Mouse (Mus musculus) heart, embryonic 13.5 days (tissue): ENCODE results near the gene Gm44805. TPM values are rescaled to one million over a fixed set of nuclear protein-coding genes. Genes with fewer than 3 reads are reported as not detected.

ENCODE experiments used
- ATAC-seq: fragments of 200-750 bp; cut with Nextera tagmentation; 2 replicates; pipeline ENCODE4 v1.8.0; 2017; ENCODE audit warnings: moderate TSS enrichment; ENCODE audit not compliant: insufficient number of reproducible peaks, low FRiP score, low TSS enrichment; ENCODE audit errors: extremely low read depth
- H3K27ac ChIP-seq: fragments of 300-500 bp; sonication (generic); replicated peaks from 2 replicates; pipeline ENCODE4 v1.5.1; 2015; ENCODE audit warnings: moderate library complexity, mild to moderate bottlenecking, inconsistent platforms
- H3K27me3 ChIP-seq: fragments of 300-500 bp; sonication (generic); replicated peaks from 2 replicates; pipeline ENCODE4 v1.6.1; 2015; ENCODE audit warnings: mild to moderate bottlenecking, inconsistent platforms
- H3K36me3 ChIP-seq: fragments of 300-500 bp; sonication (generic); 2 replicates; pipeline ENCODE4 v1.6.1; 2015; ENCODE audit warnings: mild to moderate bottlenecking, inconsistent platforms
- H3K4me1 ChIP-seq: fragments of 300-500 bp; sonication (generic); 2 replicates; pipeline ENCODE4 v1.6.1; 2015; ENCODE audit warnings: inconsistent platforms
- H3K4me2 ChIP-seq: fragments of 300-500 bp; sonication (generic); 2 replicates; pipeline ENCODE4 v1.6.1; 2015; ENCODE audit warnings: inconsistent platforms, mild to moderate bottlenecking, moderate library complexity
- H3K4me3 ChIP-seq: fragments of 300-500 bp; sonication (generic); 2 replicates; pipeline ENCODE4 v1.5.1; 2015; ENCODE audit warnings: moderate library complexity, mild to moderate bottlenecking, inconsistent platforms
- H3K9ac ChIP-seq: fragments of 300-500 bp; sonication (generic); 2 replicates; pipeline ENCODE4 v1.6.1; 2015; ENCODE audit warnings: inconsistent platforms, mild to moderate bottlenecking, moderate library complexity
- H3K9me3 ChIP-seq: fragments of 300-500 bp; sonication (generic); 2 replicates; pipeline ENCODE4 v1.6.1; 2016; ENCODE audit warnings: inconsistent platforms
- WGBS: fragments of 180-500 bp; shearing (Covaris S2); methylation state at CpG from one replicate; pipeline ENCODE4 v1.1.7; 2015; ENCODE audit warnings: mixed read lengths; 5-methylcytosine and 5-hydroxymethylcytosine counted together
- polyA plus RNA-seq: library from polyadenylated mRNA; unstranded; fragments of >200 nt; fragmentation: Nextera tagmentation; extraction: Ambion mirVana; gene quantifications from 2 replicates; pipeline ENCODE4 v1.2.1, GENCODE M21; 2015

The Gm44805 gene
- polyA plus RNA-seq, 1 experiment from 2014 or later, result not detected

DNA sequence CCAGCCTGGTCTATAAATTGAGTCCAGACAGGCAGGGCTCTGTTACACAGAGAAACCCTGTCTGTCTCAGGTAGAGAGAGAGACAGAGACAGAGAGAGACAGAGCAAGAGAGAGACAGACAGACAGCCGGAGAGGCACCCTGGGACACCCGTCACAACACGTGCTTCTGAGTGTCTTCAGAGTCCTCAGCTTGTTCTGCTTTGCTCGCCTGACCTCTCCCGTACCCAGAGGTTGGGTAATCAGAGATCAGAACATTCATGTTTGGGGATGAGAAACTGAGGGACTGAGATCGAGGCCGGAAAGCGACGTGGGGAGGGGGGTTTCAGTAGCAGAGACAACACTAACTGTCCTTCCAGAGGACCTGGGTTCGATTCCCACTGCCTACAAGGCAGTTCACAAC, 5.4 kb downstream of the Gm44805 start:
- no peaks in the 10 kb centered on the region for H3K9me3 ChIP-seq
- WGBS, result 74% methylated on average over 10 of the region's 10 CpGs
- no peak overlapping the region for H3K4me2 ChIP-seq
- no peaks in the 10 kb centered on the region for H3K27me3 ChIP-seq
- no peaks in the 10 kb centered on the region for H3K36me3 ChIP-seq
- no peak overlapping the region for H3K4me3 ChIP-seq
- no peak overlapping the region for H3K9ac ChIP-seq
- ATAC-seq, result no peak
- H3K4me1 ChIP-seq, result no peaks in the 10 kb centered on the region
- no peak overlapping the region for H3K27ac ChIP-seq

DNA sequence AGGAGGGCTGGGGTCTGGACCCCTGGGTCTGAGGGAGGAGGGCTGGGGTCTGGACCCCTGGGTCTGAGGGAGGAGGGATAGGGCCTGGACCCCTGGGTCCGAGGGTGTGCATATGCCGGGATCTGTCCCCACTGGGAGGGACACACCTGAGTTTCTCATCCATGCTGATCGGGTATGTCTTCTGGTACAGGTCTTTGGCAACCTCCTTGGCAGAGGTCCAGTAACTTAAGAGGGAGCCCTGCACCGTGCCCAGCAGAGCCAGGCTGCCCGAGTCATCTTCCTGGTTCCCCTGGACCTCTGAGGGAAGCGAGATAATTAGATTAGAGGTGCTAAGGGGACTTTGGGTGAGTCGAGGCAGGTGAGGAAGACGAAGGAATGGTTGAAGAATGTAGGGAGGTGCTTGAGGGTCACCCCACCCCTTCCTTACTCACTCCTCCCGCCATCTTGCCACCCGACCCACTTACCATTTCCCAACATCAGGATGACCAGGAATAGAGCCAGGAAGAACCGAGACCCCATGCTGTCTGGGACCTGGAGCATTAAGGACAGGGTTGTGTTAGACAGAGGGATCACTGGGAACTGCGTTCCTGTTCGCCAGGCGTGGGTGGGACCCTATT, 8.0 kb downstream of the Gm44805 start:
- no peaks in the 10 kb centered on the region for H3K36me3 ChIP-seq
- H3K9ac ChIP-seq, result no peak overlapping the region
- no peak overlapping the region for H3K4me2 ChIP-seq
- no peaks in the 10 kb centered on the region for H3K9me3 ChIP-seq
- no peaks in the 10 kb centered on the region for H3K27me3 ChIP-seq
- ATAC-seq, result no peak
- H3K27ac ChIP-seq, result no peak overlapping the region
- H3K4me3 ChIP-seq, result no peak overlapping the region
- 54% methylated on average over 14 of the region's 14 CpGs for WGBS
- peaks cover 7% of the 10 kb centered on the region for H3K4me1 ChIP-seq

DNA sequence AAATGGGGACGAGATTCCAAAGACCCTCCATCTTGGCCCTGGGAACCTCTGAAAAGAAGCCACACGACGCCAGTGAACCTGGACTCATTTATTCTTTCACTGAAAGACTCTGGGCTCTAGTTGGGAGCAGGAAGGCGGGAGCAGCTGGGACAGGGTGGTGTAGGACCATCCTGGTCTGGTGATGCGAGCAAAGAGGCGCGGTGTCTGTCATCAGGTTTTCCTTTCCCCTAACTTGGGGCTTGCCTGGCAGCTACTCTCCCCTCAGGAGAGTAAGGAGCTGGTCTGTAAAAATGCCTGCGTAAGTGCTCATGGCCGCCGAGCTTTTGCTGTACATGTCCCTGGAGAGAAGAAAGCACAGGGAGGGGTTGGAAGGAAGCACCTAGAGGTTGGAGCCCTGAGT, 9.7 kb downstream of the Gm44805 start:
- Histone ChIP-seq H3K27me3 (no peaks in the 10 kb centered on the region), H3K4me1 (peaks cover 7% of the 10 kb centered on the region)
- WGBS, result 65% methylated on average over 10 of the region's 10 CpGs

GRCm38 (mm10) chr7:19668947-19669721, 12.1 kb downstream of the Gm44805 start:
- Histone ChIP-seq H3K4me2 (peak overlapping the region; percentile 56), H3K27me3 (no peaks in the 10 kb centered on the region), H3K4me1 (peaks cover 16% of the 10 kb centered on the region), H3K9ac (peak overlapping the region; percentile 73), H3K9me3 (no peaks in the 10 kb centered on the region), H3K36me3 (no peaks in the 10 kb centered on the region), H3K27ac (peak overlapping the region; percentile 70), H3K4me3 (peak overlapping the region; percentile 24)
- peak; percentile 55 for ATAC-seq
- 8% methylated on average over 10 of the region's 10 CpGs for WGBS

More for the DNA sequence above, 9.7 kb downstream of the Gm44805 start:
- no peak for ATAC-seq
- Histone ChIP-seq H3K36me3 (no peaks in the 10 kb centered on the region), H3K27ac (no peak overlapping the region), H3K4me3 (no peak overlapping the region), H3K4me2 (no peak overlapping the region), H3K9ac (no peak overlapping the region), H3K9me3 (no peaks in the 10 kb centered on the region)

- Histone ChIP-seq H3K4me3 (no peak overlapping the region), H3K9me3 (no peaks in the 10 kb centered on the region), H3K4me2 (no peak overlapping the region), H3K4me1 (peaks cover 33% of the 10 kb centered on the region), H3K27ac (no peak overlapping the region), H3K36me3 (peaks cover 3% of the 10 kb centered on the region; the same call in 1 of the 2 replicates), H3K27me3 (no peaks in the 10 kb centered on the region), H3K9ac (no peak overlapping the region)
- 73% methylated on average over 2 of the region's 2 CpGs for WGBS
- no peak for ATAC-seq
These were observed 13.8 kb downstream of the Gm44805 start for GRCm38 (mm10) chr7:19667434-19667833.

- no peak overlapping the region for H3K4me2 ChIP-seq
- H3K27me3 ChIP-seq, result no peaks in the 10 kb centered on the region
- H3K9me3 ChIP-seq, result no peaks in the 10 kb centered on the region
- H3K36me3 ChIP-seq, result peaks cover 10% of the 10 kb centered on the region
- ATAC-seq, result no peak
- peaks cover 40% of the 10 kb centered on the region for H3K4me1 ChIP-seq
- no peak overlapping the region for H3K27ac ChIP-seq
- H3K9ac ChIP-seq, result no peak overlapping the region
- 57% methylated on average over 3 of the region's 3 CpGs for whole genome bisulfite sequencing
- no peak overlapping the region for H3K4me3 ChIP-seq
These were observed 14.5 kb downstream of the Gm44805 start for GRCm38 (mm10) chr7:19666750-19667149.

DNA sequence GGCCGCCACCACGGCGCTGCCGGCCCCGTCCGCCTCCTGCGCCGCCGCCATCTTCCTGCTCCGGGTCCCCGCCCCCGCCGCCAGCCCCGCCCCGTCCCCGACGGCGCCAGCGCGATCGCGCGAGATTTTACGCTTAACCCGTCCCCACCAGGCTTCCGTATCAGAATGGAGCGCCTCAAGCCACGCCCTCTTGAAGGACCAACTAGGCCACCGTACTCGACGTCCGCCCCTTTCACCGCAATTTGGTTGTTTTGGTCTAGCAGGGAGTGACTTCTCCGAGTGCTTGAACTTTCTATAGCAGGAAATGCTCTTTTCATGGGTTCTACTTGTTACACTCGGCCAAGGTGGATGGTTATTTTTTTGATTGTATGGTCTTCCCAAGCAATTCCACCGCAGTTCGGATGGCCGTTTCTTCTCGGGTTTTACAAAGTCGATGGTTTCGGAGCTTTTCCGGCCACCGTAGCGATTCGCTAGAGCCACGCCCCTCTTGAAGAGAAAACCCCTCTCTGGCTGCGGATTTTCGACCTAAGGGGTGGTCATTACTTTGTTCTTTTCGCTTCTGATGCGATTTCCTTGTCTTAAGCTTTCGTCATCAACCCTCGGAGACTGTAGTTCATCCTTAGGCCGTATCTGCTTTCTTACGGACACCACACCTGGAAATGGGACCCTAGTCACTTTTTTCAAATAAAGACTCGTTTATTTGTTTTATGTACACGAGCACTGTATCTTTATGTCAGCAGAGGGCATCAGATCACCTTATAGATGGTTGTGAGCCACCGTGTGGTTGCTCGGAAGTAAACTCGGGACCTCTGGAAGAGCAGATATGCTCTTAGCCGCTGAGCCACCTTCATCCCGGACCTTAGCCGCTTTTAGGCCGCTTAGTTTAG, 16.0 kb downstream of the Gm44805 start, which contains the start of gene Clptm1:
Clptm1 (minus strand) TSS at position 79 of the 887 bp plus-strand sequence.
- no peaks in the 10 kb centered on the region for H3K27me3 ChIP-seq
- peaks cover 40% of the 10 kb centered on the region for H3K4me1 ChIP-seq
- WGBS, result under 1% methylated on average over 62 of the region's 63 CpGs
- no peaks in the 10 kb centered on the region for H3K9me3 ChIP-seq
- H3K4me3 ChIP-seq, result peak within 1 kb of the TSS; percentile 100
- ATAC-seq, result peak; percentile 84
- H3K4me2 ChIP-seq, result peak within 1 kb of the TSS; percentile 85
- peak within 1 kb of the TSS; percentile 94 for H3K27ac ChIP-seq
- H3K9ac ChIP-seq, result peak within 1 kb of the TSS; percentile 99
- peaks cover 22% of the 10 kb centered on the region for H3K36me3 ChIP-seq

DNA sequence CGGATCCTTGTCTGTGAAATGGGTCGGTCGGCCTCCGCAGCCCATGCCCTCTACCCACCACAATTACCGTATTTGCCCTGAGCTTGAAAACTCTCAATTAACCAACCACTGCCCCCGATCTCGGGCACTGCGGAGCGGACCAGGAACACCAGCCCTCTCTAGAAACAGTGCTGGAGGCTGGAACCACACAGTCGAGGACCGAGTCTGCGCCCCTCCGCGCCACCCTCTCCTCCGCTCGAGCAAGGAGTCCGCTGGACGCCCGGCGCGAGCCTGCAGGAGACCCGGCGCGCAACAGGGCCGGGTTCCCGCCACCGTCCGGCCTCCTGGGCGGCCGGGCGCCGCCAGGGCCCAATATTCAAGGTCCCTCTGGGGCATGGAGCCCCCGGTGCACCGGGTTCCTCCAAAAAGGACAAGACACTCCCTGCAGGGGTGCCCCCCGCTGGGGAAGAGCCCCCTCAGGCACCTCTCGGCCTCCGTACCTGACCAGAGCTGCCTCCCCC, 16.7 kb downstream of the Gm44805 start:
- under 1% methylated on average over 37 of the region's 37 CpGs for WGBS
- peaks cover 39% of the 10 kb centered on the region for H3K4me1 ChIP-seq

GRCm38 (mm10) chr7:19663940-19664339, 17.3 kb downstream of the Gm44805 start:
- Histone ChIP-seq H3K4me2 (peak overlapping the region; percentile 85), H3K9me3 (no peaks in the 10 kb centered on the region), H3K4me3 (peak overlapping the region; percentile 100), H3K9ac (peak overlapping the region; percentile 99), H3K27me3 (no peaks in the 10 kb centered on the region), H3K4me1 (peaks cover 33% of the 10 kb centered on the region), H3K36me3 (peaks cover 34% of the 10 kb centered on the region), H3K27ac (no peak overlapping the region)
- ATAC-seq, result no peak
- WGBS, result 12% methylated on average over 8 of the region's 8 CpGs

More for the DNA sequence above, 16.7 kb downstream of the Gm44805 start:
- ATAC-seq, result peak; percentile 47
- Histone ChIP-seq H3K9me3 (no peaks in the 10 kb centered on the region), H3K36me3 (peaks cover 28% of the 10 kb centered on the region), H3K4me3 (peak overlapping the region; percentile 100), H3K4me2 (peak overlapping the region; percentile 85), H3K9ac (peak overlapping the region; percentile 99), H3K27me3 (no peaks in the 10 kb centered on the region), H3K27ac (peak overlapping the region; percentile 94)

DNA sequence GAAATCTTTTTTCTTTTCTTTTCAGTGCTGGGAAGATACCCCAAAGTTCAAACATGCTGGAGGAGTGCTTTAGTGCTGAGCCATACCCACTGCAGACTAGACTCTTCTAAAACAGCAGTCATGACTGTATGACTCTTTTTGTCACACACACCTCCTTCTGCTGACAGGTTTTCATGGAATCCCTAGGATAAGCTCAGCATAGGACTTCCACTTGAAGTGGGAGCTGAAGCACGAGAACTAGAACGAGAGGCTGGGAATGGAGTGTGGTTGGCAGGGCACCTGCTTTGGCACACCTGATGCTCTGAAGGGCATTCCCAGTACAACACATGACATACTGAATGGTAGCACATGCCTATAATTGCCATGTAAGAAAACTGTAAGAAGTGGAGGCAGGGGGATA, 28.6 kb downstream of the Gm44805 start:
- Histone ChIP-seq H3K27me3 (no peaks in the 10 kb centered on the region), H3K9ac (no peak overlapping the region), H3K4me2 (no peak overlapping the region), H3K9me3 (no peaks in the 10 kb centered on the region), H3K4me1 (peaks cover 22% of the 10 kb centered on the region), H3K36me3 (peaks cover 84% of the 10 kb centered on the region), H3K27ac (0 out of 2 replicates have a peak overlapping the region, but pooled peaks have one; percentile 43), H3K4me3 (no peak overlapping the region)
- 45% methylated on average over 2 of the region's 2 CpGs for WGBS
- ATAC-seq, result no peak
